Mouse (Mus musculus) embryonic fibroblast, embryonic 13.5 days (primary cell): ENCODE measurements around the gene Kcnq1. TPM values are rescaled to one million over a fixed set of nuclear protein-coding genes. Genes with fewer than 3 reads are reported as not detected.

Source experiments
- H3K27ac ChIP-seq: 2 replicates; pipeline ENCODE4 v1.5.1; 2012; ENCODE audit warnings: low read length, control low read depth, inconsistent platforms; ENCODE audit not compliant: insufficient read depth
- H3K4me1 ChIP-seq: 2 replicates; pipeline ENCODE4 v1.6.1; 2011; ENCODE audit warnings: low read length; ENCODE audit not compliant: control insufficient read depth, insufficient read depth
- H3K4me3 ChIP-seq: 2 replicates; pipeline ENCODE4 v1.5.1; 2011; ENCODE audit warnings: mild to moderate bottlenecking, control low read depth, low read length; ENCODE audit not compliant: insufficient read depth
- CTCF ChIP-seq: IDR thresholded peaks from 2 replicates; pipeline ENCODE4 v1.5.1; 2011; ENCODE audit warnings: mild to moderate bottlenecking, control low read depth, low read length, moderate library complexity, borderline replicate concordance; ENCODE audit not compliant: insufficient read depth
- POLR2A ChIP-seq: IDR thresholded peaks from 2 replicates; pipeline ENCODE4 v1.6.1; 2011; ENCODE audit warnings: low read depth, mild to moderate bottlenecking, control low read depth, low read length, moderate library complexity
- polyA plus RNA-seq: library from polyadenylated mRNA; stranded (reverse); fragments of >200 nt; gene quantifications from 2 replicates; pipeline ENCODE4 v1.2.4, GENCODE M21; 2011; ENCODE audit warnings: low read depth; ENCODE audit not compliant: missing spikeins, insufficient read length

Kcnq1 gene
- not detected in 2 replicates for polyA plus RNA-seq

DNA sequence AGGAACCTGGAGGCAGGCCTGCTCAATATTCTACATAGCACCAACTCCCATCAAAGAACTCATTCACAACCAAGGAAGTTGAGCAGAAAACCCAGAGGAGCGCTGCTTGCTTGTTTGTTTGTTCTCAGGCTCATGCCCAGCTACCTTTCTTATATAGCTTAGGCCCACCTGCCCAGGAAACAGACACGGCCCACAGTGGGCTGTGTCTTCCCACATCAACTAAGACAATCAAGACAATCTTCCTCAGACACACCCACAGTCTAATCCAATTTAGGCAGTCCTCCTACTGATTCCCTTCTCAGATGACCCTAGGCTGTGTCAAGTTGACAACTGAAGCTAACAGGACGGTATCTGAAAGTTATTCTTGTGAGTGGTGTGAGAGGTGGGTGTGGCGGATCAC, at the start of gene Kcnq1:
TSS of gene Kcnq1 (plus strand) at position 301 of the 400 bp plus-strand sequence.
- Histone ChIP-seq H3K4me1 (no peaks in the 10 kb centered on the region; the same call in 1 of the 2 replicates), H3K27ac (no peak within 1 kb of the TSS), H3K4me3 (no peak within 1 kb of the TSS)
- TF ChIP-seq POLR2A (no peak), CTCF (no peak)

DNA sequence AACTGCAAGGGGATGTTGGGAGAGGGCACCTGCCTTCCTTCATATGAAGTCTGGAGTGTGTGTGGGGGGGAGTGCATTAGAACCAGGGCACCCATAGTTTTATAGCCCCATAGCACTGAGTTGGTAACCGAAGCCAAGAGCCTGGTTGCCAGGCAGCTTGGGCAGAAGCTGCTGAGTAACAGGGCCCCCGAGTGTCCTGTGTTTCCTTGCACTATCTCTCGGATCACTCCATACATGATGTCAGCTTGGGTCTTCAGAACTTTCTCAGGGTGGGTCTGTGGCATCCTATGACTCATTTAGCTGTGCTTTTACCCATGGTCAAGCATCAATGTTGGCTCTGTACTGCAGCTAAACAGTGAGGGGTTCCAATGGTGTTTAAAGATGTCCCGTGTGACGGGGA, 49.1 kb upstream of the Kcnq1 start:
- H3K4me1 ChIP-seq, result peaks cover 10% of the 10 kb centered on the region
- H3K27ac ChIP-seq, result no peak overlapping the region
- no peak overlapping the region for H3K4me3 ChIP-seq
- no peak for TF ChIP-seq POLR2A
- TF ChIP-seq CTCF, result no peak

DNA sequence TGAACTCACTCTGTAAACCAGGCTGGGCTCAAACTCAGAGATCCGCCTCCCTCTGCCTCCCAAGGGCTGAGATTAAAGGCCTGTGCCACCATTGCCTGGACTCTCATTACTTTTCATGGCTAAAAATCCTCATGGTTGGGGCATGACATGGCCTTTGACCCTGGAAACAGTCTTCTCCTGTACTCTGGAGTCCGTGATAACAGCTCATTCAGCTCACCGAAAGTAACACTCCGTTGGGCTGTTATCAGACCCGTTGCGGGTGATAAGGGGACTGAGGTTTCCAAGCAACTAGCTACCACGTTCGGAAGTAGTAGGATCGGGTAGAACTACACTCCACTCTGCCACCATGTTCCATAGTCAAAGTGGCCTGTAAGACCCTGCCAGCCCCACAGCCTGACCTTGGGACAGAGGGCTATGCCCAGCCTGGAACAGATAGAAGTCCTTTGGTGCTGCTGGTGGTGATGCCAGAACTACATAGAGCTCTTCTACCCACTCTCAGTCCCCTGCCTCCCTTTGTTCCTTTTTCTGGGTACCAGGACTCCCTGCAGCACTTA, 48.4 kb upstream of the Kcnq1 start:
- Histone ChIP-seq H3K4me1 (peaks cover 13% of the 10 kb centered on the region), H3K4me3 (no peak overlapping the region), H3K27ac (0 out of 2 replicates have a peak overlapping the region, but pooled peaks have one; percentile 3)
- TF ChIP-seq POLR2A (no peak), CTCF (no peak)

DNA sequence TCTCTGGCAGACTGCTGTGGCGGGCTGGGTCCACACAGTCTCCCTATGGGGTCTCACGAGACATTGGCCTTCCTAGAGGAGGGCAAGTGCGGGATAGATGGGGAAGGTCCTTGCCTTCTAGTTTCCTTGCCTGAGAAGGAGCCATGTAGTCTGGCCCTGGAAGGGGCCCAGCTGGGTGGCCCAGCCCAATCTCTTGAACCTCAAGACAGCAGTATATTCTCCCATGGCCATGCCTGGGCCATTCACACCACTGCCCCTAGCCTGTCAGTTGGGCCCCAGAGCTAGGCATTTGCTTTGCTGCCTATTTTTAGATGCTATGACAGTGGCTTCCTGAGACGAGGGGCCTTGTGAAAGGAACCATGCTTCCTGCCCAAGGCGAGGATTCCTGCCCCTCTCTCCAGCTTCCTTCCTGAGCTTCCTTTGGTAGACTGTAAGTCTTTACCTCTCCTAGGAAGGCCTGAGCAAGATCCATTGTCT, 47.9 kb upstream of the Kcnq1 start:
- Histone ChIP-seq H3K27ac (peak overlapping the region; percentile 3; the same call in 1 of the 2 replicates), H3K4me3 (no peak overlapping the region), H3K4me1 (peaks cover 13% of the 10 kb centered on the region)
- no peak for TF ChIP-seq CTCF
- no peak for TF ChIP-seq POLR2A

DNA sequence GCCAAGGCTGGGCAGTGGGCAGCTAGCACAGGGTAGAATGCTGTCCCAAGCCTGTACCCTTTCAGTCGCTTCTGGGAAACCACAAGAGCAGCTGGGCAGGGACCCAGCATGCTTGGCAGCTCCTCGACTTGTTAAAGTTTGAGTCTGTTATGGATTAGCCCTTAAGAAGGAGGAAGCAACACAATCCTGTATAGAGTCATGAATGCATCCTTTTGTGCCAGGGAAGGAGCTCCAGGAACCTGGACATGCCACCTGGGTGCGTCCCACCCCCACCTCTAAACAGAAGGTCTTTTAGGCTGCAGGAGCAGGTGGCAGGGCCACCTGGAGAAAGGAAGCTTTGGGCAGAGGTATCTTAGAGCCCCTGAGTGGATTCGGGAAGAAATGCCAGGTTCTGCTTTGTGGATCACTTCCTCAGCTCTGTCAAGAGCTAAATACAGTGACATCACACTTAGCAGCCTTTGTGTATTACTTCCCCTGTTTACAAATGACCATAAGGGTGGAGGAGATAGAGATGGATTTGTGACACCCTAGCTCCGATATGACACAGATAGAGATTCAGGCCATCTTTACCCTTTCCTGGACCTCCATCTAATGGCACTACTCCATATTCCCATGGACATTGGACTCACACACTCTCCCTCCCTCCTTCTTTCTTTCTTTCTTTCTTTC, 46.8 kb upstream of the Kcnq1 start:
- no peak for TF ChIP-seq POLR2A
- no peak for TF ChIP-seq CTCF
- Histone ChIP-seq H3K4me1 (peaks cover 13% of the 10 kb centered on the region), H3K27ac (peak overlapping the region; percentile 4; the same call in 1 of the 2 replicates), H3K4me3 (no peak overlapping the region)

DNA sequence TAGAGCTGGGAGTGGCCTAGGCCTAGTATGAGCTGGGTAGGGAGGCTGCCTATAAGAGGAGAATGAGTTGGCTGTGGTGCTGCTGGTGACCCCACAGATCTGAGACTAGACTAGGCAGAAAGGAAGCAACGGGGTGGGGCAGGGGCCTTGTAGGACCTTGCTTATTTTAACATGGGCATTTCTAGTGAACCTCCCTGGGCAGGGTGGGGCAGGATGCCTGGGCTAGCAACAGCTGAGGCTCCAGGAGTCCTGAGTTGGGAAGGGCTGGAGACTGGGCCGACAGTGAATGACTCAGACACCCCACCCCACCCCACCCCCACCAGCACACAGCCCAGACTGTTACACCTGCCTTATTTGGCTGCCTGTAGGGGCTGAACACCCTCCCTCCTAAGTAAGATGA, 43.5 kb upstream of the Kcnq1 start:
- Histone ChIP-seq H3K4me3 (no peak overlapping the region), H3K4me1 (peaks cover 6% of the 10 kb centered on the region), H3K27ac (peak overlapping the region; percentile 36)
- TF ChIP-seq CTCF (no peak), POLR2A (no peak)

DNA sequence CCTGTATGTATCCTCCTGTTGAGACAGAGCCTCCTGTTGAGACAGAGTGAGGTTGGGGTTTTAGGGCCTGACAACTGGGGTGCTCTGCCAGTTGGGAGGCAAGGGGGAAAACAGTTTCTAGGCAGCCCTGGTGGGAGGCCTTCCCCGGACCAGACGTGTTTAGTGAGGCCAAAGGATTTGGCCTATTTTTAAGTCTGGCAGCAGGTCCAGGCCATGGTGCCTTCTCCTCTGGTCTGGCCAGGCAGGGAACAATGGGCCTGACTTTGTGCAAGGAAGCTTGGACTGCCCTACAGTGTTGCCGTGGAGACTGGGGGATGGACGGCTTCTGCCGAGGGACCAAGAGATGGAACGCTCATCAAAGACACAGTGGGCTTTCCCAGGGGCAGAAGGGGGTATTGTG, 41.9 kb upstream of the Kcnq1 start:
- Histone ChIP-seq H3K27ac (no peak overlapping the region), H3K4me1 (peaks cover 10% of the 10 kb centered on the region), H3K4me3 (no peak overlapping the region)
- TF ChIP-seq CTCF (no peak), POLR2A (no peak)

DNA sequence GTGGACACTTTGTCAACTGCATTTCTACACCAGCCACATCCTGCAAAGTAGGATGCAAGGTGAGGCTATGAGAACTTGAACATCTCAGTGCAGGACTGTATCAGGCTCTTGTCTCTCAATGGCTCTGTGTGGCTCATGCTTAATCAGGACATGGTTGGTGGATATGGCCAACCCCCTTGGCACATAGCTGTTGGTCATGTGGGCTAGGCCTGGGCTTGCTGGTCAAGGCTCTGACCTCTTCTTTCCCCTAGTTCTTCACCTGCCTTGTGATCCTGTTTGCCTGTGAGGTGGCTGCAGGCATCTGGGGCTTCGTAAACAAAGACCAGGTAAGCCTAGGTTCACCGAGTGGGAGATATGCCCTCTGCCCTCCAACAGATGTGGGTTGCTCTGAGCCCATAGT, 40.5 kb upstream of the Kcnq1 start:
- Histone ChIP-seq H3K27ac (no peak overlapping the region), H3K4me3 (no peak overlapping the region), H3K4me1 (peaks cover 14% of the 10 kb centered on the region)
- TF ChIP-seq POLR2A, result no peak
- no peak for TF ChIP-seq CTCF

DNA sequence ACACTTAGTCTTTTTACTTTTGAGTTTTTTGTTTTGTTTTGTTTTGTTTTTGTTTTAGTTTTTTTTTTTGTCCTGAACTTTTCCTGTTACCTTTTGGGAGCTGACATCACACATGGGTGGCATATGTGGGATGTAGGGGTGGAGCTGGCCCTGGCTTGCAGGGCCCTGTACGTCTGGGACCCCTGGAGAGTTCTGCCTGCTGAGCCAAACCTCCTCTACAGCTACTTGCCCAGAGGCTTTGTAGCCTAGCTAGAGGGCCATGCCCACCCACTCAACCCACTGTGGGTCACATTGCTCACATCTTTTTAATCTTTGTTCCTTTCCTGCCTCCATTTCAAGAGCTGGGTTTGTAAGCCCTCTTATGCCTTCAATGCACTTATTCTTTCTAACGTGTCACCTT, 38.7 kb upstream of the Kcnq1 start:
- TF ChIP-seq CTCF (no peak), POLR2A (no peak)
- Histone ChIP-seq H3K4me1 (peaks cover 12% of the 10 kb centered on the region), H3K27ac (no peak overlapping the region), H3K4me3 (no peak overlapping the region)

DNA sequence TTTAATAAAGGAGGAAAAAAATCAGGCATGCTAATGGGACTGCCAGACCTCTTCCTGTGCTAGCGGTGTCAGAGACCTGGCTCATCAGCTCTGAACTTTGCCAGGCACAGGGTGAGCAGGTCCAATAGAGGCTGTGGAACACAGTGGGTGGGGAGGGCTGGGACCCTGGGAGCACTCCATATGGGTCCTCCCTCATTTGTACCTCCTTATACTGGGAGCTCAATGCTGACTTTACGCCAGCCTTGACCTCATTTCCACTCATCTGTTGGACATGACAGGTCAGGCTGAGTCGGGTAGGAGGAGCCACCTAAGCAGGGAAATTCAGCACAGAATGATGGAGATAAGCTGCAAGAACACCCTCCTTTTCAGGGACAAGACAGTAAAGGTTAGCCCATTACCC, 38.3 kb upstream of the Kcnq1 start:
- peak overlapping the region; percentile 60; the same call in 1 of the 2 replicates for H3K27ac ChIP-seq
- TF ChIP-seq CTCF (no peak), POLR2A (no peak)
- no peak overlapping the region for H3K4me3 ChIP-seq
- H3K4me1 ChIP-seq, result peaks cover 10% of the 10 kb centered on the region
